Mouse (Mus musculus): ENCODE measurements around the gene Klk5. TPM values are rescaled to one million over a fixed set of nuclear protein-coding genes. Genes with fewer than 3 reads are reported as not detected.

Gene Klk5
- not detected for total RNA-seq (2021)

DNA sequence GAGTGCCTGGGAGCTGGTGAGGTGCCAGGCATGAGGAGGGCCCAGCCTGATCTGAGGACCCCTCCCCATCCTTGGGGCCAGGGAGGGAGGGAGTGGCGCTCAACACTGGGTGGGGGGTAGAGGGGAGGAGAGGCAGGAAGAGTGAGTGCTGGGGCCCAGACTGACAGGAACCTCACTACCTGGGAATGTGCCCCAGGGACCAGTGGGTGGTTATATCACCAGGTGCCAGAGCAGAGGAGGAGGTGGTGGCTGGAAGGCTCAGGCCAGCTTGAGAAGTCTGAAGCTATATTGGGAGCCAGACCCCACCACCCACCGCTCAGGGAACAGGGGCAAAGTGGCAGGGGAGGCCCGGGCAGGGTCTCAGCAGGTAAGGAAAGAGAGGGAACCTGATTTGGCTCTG, at the start of gene Klk5:
Klk5 (plus strand) TSS at position 271 of the 400 bp plus-strand sequence.
- intact Hi-C loops (cut with DNase I) = no loop called here
- DNase-seq (ENCODE audit: extremely low spot score in 1 of 2, low spot score in 2 of 2) = no peak

GRCm38 (mm10) chr7:43796355-43796754, 45.4 kb upstream of the Klk5 start:
- no peak for DNase-seq (ENCODE audit: extremely low spot score in 1 of 2, low spot score in 2 of 2)
- intact Hi-C loops (cut with DNase I) = no loop called here

DNA sequence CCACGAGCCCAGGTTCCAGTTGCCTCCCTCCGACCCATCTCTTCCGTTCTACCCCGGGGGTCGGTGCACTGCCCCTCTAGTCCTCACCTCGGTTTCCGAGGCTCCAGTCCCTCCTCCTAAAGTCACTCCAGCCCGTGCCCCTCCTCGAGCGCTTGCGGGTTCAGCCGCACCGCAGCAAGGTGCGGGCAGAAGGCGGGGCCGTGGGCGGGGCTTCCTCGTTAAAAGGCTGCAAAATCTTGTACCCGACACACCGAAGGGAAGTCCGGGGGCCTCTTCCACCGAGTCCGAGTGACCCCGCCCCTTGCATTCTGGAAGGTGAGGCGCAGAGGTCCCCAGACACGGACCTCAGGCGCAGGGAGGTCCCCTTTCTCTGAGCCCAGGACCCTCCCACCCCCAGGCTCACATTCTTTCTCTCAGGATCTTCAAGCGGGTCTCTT, 44.4 kb upstream of the Klk5 start, which contains the start of gene Klk8:
Klk8 (plus strand) TSS at position 245 of the 437 bp plus-strand sequence.
- DNase-seq (ENCODE audit: extremely low spot score in 1 of 2, low spot score in 2 of 2) = peak in 1 of 2 experiments; percentile 55
- intact Hi-C loops (cut with DNase I) = no loop called here

DNA sequence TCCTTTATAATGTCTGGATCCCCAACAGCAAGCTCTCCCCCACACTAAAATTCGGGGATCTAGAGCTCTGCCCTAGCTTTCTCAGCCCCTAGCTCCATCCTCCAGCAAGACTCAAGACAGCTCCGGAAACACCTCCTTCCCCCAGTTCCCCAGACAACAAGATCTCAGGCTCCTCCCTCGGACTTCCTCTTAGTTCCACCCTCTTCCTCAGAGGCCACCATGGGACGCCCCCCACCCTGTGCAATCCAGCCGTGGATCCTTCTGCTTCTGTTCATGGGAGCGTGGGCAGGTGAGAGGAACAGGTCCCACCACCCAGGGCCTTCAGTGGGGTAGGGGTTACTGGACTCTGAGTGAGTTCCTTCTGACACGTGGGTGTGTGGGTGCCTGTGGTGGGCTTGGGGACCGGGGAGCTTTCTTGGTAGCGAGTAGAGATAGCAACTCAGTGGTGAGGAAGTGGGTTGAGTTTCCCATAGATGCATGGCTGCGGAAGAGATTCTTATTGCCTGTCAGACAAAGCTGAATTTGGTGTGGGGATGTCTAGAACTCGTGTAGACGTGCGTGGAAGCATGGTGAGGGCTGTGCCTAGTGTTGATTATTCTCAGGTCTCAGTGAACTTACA, 43.8 kb upstream of the Klk5 start:
- intact Hi-C loops (cut with DNase I) = no loop called here

GRCm38 (mm10) chr7:43799876-43800275, 41.9 kb upstream of the Klk5 start:
- intact Hi-C loops (cut with DNase I) = no loop called here
- no peak for DNase-seq (ENCODE audit: extremely low spot score in 1 of 2, low spot score in 2 of 2)

More for the DNA sequence above, 43.8 kb upstream of the Klk5 start:
- DNase-seq (ENCODE audit: extremely low spot score in 1 of 2, low spot score in 2 of 2) = no peak

DNA sequence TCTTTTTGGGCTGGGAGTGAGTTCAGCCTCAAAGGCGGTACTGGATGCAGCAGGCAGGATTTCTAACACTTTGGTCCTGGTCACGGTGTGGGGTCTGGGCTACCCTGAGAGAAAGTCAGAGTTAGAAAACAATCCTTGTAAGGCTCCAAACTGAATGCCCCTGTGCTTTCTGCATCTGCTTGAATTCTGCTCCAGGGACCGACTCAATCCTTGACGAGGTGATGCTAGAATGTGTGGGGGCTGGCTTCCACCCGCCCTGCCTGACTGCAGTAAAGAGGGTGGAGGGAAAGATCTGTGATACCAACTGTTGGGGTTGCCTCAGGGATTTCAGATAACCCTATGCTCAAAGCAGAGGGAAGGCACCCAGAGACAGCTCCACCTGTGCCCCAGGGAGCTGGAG, 30.8 kb upstream of the Klk5 start, which contains the start of gene Klk7:
Klk7 (plus strand) TSS at position 301 of the 400 bp plus-strand sequence.
- intact Hi-C loops (cut with DNase I) = no loop called here
- no peak for DNase-seq (ENCODE audit: extremely low spot score in 1 of 2, low spot score in 2 of 2)

- DNase-seq (ENCODE audit: extremely low spot score in 1 of 2, low spot score in 2 of 2) = no peak
- intact Hi-C loops (cut with DNase I) = no loop called here
Measured at GRCm38 (mm10) chr7:43815211-43815610, 26.6 kb upstream of the Klk5 start.

DNA sequence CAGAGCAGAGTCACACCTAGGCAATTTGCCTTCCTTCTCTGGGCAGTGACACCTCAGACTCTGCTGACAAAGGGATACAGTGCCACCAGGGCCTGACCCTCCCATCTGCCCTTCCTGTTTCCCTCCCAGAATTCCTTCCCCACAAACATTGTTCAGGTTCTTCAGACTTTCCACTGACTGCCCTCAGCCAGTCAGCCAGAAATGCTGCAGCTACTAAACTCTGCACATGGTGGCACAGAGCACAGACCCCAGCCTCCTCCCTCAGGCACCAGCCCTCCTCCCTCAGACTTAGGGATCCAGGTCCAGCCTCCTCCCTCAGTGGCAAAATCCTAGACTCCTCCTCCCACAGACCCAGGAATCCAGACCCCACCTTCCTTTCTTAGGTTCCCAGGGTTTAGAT, 25.0 kb upstream of the Klk5 start:
- no peak for DNase-seq (ENCODE audit: extremely low spot score in 1 of 2, low spot score in 2 of 2)
- intact Hi-C loops (cut with DNase I) = no loop called here

- intact Hi-C loops (cut with DNase I) = loop anchor here (5.0 kb wide), 1 partner anchor 41 kb away; no protein-coding TSS in a partner anchor
- DNase-seq (ENCODE audit: extremely low spot score in 1 of 2, low spot score in 2 of 2) = no peak
Measured at GRCm38 (mm10) chr7:43821581-43821980, 20.2 kb upstream of the Klk5 start.

DNA sequence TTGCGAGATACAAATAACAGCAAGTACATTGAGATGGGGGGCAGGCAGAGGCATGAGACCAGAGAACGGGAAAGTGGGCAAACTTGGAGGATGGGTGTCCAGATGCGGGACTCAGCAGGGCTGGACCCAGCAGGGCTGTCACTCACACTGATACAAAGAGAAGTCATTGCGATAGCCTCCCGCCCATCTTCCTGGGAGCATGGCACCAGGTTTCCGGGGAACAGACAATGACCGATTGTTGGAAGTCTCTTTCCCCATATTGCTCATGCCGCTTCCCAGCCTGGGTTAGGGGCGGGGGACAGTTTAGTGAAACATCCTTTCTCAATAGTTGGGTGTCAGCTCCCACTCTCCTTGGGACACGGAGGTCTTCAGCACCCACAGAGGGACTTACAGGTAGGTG, 17.6 kb upstream of the Klk5 start, which contains the start of gene Klk6:
Klk6 (plus strand) TSS at position 301 of the 400 bp plus-strand sequence.
- intact Hi-C loops (cut with DNase I) = loop anchor here (5.0 kb wide), 1 partner anchor 38 kb away; no protein-coding TSS in a partner anchor
- no peak for DNase-seq (ENCODE audit: extremely low spot score in 1 of 2, low spot score in 2 of 2)

DNA sequence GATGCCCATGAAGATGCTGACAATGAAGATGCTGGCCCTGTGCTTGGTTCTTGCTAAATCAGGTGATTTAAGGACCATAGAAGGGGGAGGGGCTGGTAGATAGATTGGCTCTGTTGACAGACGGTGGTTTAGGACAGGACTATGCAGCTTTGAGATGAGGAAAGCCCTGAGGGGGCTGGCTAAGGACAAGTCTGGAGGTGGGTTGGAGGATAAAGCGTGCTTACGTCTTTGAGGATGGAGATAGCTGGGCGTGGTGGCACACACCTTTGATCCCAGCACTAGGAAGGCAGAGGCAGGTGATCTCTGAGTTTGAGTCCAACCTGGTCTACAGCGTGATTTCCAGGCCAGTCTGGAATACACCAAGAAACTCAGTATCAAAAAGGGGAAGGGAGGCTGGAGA, 15.7 kb upstream of the Klk5 start:
- no peak for DNase-seq (ENCODE audit: extremely low spot score in 1 of 2, low spot score in 2 of 2)
- intact Hi-C loops (cut with DNase I) = no loop called here

- DNase-seq (ENCODE audit: extremely low spot score in 1 of 2, low spot score in 2 of 2) = no peak
- intact Hi-C loops (cut with DNase I) = no loop called here
Measured at GRCm38 (mm10) chr7:43827706-43828105, 14.1 kb upstream of the Klk5 start.

- no peak for DNase-seq (ENCODE audit: extremely low spot score in 1 of 2, low spot score in 2 of 2)
- intact Hi-C loops (cut with DNase I) = no loop called here
Measured at GRCm38 (mm10) chr7:43829006-43829405, 12.8 kb upstream of the Klk5 start.

- no peak for DNase-seq (ENCODE audit: extremely low spot score in 1 of 2, low spot score in 2 of 2)
- intact Hi-C loops (cut with DNase I) = no loop called here
Measured at GRCm38 (mm10) chr7:43843801-43844200, 2.0 kb downstream of the Klk5 start.

- intact Hi-C loops (cut with DNase I) = no loop called here
- DNase-seq (ENCODE audit: extremely low spot score in 1 of 2, low spot score in 2 of 2) = no peak
Measured at GRCm38 (mm10) chr7:43851616-43852015, 9.8 kb downstream of the Klk5 start.

DNA sequence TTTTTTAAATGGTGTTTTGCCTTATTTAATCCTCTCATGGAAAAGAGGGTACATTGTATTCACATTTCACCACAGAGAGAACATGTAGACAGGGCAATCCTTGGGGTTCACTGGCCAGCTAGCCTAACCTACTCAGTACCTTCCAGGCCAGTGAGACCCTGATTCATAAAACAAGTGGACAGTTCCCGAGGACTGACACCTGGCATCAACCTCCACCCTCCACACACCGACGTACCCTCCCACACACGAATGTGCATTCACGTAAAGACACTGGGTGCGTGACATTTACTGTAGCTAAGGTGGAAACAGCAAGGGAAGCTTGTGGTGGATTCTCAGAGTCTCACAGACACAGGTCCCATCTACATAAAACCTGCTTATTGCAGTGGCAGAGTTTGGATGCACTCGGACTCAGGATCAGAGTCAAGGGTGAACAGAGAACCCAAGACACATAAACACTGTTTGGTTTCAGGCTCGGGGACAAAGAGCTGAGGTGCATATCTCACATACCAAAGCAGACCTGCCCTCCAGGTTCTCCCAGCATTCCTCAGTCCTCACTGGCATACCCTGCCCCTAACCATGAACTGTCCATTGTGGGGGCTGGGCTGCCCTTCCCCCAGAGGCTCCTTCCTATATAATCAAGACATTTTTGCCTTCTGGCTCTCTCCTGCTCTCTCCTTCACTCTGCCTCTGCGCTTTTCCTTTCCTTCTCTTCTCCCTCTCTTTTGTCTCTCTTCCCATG, 13.0 kb downstream of the Klk5 start:
- intact Hi-C loops (cut with DNase I) = no loop called here
- DNase-seq (ENCODE audit: extremely low spot score in 1 of 2, low spot score in 2 of 2) = no peak

DNA sequence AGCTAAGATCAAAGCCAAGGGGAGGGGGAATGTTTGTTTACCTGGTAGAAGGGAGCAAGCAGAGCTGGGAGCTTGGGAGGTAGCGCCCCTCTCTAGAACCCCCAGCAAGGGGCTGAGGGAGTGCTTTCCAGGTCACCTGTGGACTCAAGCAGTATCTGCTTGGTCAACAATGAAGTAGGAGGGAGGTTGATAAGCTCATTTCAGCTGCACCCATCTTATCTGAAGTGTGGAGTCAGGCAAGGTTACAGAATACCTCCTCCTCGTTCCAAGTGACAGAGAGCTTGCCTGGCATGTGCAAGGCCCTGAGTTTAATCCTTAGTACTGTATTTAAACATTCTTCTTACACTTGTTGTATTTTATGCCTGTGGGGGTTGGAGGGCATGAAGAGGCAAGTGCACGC, 13.9 kb downstream of the Klk5 start:
- intact Hi-C loops (cut with DNase I) = no loop called here
- no peak for DNase-seq (ENCODE audit: extremely low spot score in 1 of 2, low spot score in 2 of 2)

GRCm38 (mm10) chr7:43856307-43856706, 14.5 kb downstream of the Klk5 start:
- intact Hi-C loops (cut with DNase I) = no loop called here

GRCm38 (mm10) chr7:43857501-43857900, 15.7 kb downstream of the Klk5 start:
- no peak for DNase-seq (ENCODE audit: extremely low spot score in 1 of 2, low spot score in 2 of 2)
- intact Hi-C loops (cut with DNase I) = no loop called here

More at GRCm38 (mm10) chr7:43856307-43856706, 14.5 kb downstream of the Klk5 start:
- DNase-seq (ENCODE audit: extremely low spot score in 1 of 2, low spot score in 2 of 2) = no peak

GRCm38 (mm10) chr7:43860411-43860810, 18.6 kb downstream of the Klk5 start:
- no peak for DNase-seq (ENCODE audit: extremely low spot score in 1 of 2, low spot score in 2 of 2)
- intact Hi-C loops (cut with DNase I) = loop anchor here (5.0 kb wide), 1 partner anchor 38 kb away; the partner anchor contains the start of gene Klk6

Data from left cerebral cortex, postnatal 10 days (tissue).